Mouse (Mus musculus) forelimb bud, embryonic 11.5 days (tissue): ENCODE measurements around the gene Tmem189.

Experiments
- DNase-seq: peaks from one replicate; pipeline ENCODE4 v3.0.0-alpha.2; 2012; ENCODE audit warnings: low read depth, low spot score

Tmem189 gene

DNA sequence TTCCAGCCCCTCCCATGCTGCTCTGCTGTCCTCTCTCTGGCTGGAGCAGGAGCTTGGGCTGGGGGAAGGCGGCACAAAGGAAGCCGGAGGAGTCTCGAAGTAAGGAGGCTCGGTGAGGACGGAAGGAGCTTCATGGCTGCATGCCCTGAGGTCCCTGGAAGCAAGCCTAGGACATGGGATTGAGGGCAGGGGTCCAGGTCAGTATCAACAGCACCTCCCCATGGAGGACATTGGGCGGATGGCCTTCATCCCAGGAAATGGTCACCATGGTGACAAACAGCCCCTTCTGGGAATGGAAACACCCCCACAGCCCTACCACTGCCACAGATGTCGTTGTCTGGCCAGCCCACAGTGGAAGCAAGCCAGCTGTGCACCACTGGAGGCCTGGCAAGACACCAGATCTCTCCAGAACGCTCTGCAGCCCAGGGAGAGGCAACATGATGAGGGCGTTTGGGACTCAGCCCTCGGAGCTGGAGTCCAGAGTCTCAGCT, 95.1 kb downstream of the Tmem189 start:
- DNase-seq, result no peak

DNA sequence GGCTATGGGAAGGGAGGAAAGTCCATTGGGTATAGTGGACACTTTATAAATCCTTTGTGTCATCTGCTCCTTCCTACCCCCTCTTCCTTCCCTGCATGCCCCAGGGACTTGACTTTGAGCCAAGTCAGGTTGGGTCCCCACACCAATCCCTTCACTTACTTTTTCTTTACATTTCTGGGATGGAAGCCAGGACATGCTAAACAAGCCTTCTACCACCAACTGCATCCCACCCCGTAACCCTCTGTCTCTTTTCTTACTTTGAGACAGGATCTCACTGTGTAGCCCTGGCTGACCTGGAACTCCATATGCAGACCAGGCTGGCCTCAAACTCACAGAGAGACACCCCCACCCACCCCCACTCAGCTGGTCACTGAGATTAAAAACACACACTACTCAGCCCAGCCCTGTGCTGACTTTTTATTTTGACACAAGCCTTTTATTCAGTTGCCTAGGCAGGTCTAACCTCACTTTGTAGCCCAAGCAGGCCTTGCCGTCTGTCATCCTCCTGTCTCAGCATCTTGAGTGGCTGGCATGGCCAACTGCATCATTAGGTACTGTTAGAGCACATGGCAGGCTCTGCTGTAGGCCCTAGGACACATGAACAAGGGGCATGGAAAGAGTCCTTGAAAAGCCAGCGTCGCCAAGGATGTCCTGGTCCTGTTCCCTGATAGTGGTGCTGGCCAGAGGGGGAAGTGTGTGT, 95.9 kb downstream of the Tmem189 start:
- no peak for DNase-seq
